Mouse (Mus musculus) thymus, postnatal 10 days (tissue): ENCODE measurements around the gene Nxn.

Experiments used
- DNase-seq, 2 experiments: peaks; one replicate each; pipeline ENCODE4 v3.0.0; 2021; ENCODE audit warnings: low spot score in 2 of 2

Gene Nxn

DNA sequence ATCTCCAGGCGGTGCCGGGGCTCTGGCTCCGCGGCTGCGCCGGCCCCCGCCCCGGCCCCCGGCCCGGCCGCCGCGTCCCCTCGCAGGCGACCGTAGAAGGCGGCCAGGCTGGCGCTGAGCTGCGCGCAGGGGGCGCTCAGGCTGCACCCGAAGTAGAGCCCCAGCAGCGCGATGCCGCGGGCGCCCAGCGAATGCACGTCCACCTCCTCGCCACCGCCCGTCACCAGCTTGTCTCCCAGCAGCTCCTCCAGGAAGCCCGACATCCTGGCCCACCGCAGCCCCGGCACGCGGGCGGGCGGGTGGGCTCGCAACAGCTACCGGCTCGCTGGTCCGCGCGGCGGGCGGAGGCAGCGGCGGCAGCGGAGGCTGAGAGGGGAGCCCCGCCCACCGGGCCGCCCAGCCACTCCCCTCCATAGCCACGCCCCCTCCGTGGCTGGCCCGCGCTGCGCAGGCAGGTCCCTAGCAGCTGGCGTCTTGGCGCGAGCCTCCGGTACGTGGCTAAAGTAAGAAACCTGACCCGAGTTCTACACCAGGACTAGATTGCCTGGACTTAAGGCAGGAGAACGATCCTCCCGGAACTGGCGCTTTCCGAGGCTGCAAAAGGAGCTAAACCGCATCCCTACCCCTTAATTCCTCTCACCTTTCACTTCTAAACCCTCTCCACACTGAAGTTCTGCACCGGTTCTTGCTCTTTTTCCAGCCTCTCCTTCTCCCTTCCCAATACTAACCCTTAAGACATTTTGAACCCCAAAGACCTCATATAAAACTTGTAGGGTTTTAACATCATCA lies at the start of gene Nxn:
TSS of gene Nxn (minus strand) at position 343 of the 789 bp plus-strand sequence.
- DNase-seq: peak; percentile 84 to 94

- no peak for DNase-seq
These were observed 47.3 kb upstream of the Nxn start for GRCm38 (mm10) chr11:76446251-76446650.

DNA sequence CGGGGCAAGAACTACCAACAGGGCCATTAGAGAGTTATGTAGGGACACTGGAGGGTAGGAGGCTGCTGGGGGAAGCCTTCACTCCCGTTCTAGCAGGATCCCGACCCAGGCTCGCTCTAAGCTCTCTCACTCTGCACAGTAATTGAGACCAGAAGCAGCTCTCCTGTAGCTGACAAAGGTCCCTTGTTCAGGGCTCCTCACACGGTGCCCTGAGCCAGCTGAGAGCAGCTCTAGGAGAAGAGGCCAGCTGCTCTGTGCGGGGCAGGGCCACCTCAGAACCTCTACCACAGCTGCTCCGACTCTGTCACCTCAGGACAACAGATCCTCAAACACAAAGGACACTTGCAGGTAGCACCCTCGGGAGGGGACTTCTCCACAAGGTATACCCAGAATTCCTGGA lies 46.5 kb upstream of the Nxn start:
- DNase-seq: no peak

DNA sequence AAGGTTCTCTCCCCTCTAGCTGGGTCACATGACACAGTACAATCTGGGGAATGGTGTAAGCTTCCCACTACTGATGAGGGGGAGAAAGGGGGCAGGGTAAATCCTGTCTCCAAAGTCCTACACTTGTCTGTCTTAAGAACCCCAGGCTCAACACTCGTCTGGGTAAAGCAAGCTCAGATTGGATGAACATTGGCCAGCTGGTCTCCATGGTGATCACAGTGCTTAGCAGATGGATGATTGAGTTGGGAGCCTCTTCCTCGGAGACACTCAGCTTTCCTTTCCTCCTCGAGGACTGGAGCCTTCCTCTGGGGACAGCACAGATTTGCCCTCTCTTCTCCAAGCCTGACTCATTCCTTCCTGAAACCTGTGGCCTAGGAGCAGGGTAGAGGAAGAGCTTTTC lies 40.7 kb upstream of the Nxn start:
- no peak for DNase-seq

DNA sequence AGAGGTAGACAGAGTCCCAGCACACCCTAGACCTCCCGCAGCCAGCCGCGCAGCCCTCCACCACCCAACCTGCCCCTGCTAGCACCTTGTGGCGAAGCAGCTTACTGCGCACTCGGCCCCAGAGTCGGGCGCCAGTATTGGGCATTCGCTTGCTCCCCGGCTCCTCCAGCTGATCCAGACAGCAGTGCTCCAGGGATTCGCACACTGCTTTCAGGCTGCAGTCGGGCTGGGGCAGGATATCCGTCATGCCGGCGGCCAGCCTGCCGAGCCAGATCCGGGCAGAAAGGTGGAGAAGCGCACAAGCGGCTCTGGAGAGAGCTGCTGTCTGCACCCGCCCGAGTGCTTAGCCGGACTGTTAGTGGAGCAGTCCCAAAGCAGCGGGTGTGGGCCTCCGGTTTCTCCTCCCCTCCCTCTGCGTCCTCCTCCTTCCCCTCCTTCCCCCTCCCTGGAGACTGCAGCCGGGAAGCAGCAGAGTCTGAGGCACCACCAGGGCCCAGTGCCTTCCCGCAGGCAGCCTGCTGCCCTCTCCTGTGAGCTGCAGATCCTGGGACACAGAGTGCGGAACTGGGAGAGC lies 38.0 kb upstream of the Nxn start:
- DNase-seq: no peak

DNA sequence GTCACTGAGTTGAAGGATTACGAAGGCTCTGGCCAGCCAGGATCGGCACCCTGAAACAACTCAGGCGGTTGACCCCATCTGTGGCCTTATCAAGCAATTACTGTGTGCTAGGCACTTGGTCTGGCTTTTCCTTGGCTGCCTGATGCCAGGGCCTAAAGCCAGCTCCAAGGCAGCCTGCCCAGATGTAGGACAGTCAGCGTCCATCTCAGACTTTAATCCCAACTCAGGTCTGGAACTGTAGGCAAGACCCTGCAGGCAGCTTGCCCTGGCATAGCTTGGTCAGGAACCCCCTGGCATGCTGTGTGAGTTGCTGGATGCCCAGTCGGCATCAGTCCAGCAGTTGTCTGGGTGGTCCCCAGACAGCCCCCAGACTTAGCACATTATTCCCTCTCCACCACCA lies 37.1 kb upstream of the Nxn start:
- no peak for DNase-seq

- no peak for DNase-seq
These were observed 31.2 kb upstream of the Nxn start for GRCm38 (mm10) chr11:76429966-76430631.

GRCm38 (mm10) chr11:76429556-76429955 lies 30.6 kb upstream of the Nxn start:
- no peak for DNase-seq

GRCm38 (mm10) chr11:76429046-76429445 lies 30.1 kb upstream of the Nxn start:
- peak; percentile 64 to 78 for DNase-seq

- DNase-seq: no peak
These were observed 28.8 kb upstream of the Nxn start for GRCm38 (mm10) chr11:76427781-76428180.

GRCm38 (mm10) chr11:76425749-76426148 lies 26.8 kb upstream of the Nxn start:
- no peak for DNase-seq

DNA sequence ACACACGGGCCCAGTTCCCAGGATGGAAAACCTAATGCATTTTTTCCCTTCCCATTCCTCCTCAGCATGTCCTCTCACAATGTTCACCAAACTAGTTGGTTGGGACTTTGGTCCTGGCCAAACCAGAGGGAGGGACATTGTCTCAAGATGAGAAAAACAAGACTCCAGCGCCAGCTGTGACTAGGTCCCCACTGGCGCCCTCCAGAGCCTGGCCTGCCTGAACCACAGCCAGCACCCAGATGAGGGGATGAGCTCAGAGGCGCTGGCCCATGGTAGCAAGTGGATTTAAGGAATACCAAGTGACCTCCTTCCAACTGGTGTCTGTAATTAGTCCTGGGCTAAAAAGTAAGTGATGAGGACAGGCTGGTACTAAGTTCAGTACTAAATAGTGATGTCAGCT lies 22.0 kb upstream of the Nxn start:
- no peak for DNase-seq

- DNase-seq: peak in 1 of 2 experiments; percentile 41
These were observed 20.2 kb upstream of the Nxn start for GRCm38 (mm10) chr11:76419179-76419578.

GRCm38 (mm10) chr11:76418423-76418822 lies 19.5 kb upstream of the Nxn start:
- DNase-seq: no peak

DNA sequence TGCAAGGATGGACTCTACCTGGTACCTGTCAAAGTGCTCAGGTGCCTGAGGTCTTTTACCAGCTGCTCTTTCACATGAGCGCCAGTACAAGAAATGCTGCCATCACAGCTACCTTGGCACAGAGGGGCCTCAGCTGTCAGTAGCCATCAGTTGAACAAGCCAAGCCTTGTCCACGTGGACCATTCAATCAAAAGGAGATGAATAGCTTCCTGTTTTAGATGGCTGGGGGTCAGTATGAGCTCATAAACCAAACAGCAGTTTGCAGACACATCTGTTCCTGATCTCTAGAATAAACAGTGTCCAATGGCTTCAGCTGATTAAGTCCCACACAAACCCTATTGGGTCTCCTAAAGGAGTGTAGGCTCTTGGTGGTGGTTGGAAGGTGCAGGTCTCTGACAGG lies 17.0 kb upstream of the Nxn start:
- DNase-seq: no peak

- no peak for DNase-seq
These were observed 16.1 kb upstream of the Nxn start for GRCm38 (mm10) chr11:76415001-76415400.

- no peak for DNase-seq
These were observed 14.3 kb upstream of the Nxn start for GRCm38 (mm10) chr11:76413202-76413601.

DNA sequence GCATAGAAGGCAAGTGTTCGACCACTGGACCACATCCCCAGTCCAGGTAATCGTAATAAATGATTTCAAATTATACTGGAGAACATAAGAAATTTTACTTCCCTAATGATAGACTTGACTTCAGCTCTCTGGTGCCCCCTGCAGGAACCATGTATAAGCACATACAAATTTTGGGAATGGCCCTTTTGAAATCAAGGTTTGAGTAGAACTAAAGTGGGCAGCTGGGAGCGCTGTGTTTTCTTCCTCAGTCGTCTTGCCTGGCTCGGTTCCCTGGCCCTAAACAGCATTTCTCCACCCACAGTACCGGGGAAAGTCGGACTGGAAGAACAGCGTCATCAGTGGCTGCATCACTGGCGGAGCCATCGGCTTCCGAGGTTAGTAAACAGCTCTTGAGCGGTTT lies 11.9 kb upstream of the Nxn start:
- DNase-seq: peak in 1 of 2 experiments; percentile 66

DNA sequence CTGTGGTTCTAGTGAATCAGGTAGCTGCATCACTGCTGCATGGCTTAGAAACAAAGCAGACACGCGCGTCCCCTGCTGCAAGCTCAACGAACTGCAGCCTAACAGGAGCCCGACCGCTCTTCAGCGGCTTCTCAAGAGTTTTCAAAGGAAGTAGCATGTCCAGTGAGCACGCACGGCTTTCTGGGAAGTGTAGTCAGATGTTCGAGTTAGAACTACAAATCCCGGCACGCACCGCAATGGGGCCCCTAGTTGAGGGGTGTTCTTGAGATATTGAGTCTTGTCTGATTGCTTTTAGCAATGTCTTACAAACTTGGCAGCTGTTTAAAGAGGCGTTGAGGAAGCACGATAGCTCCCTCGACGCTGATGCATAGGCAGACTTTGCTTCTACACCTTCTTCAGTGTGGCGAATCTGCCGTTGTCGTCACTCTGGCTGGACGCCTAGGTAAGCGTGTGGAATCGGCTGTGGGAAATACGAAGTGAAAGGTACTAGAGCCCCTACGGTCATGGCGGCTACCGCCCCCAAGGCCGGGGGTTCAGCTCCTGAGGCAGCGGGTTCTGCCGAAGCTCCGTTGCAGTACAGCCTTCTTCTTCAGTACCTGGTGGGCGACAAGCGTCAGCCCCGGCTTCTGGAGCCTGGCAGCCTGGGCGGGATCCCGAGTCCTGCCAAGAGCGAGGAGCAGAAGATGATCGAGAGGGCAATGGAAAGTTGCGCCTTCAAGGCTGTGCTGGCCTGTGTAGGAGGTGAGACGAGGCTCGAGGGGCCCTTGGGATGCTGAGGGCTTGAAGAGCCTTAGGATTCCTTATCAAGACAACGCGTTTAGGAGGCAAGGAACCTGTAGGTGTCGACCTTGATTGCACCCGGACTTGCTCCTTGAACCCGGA lies 8.0 kb upstream of the Nxn start, which contains the start of gene Timm22:
TSS of gene Timm22 (plus strand) at position 251 of the 882 bp plus-strand sequence.
- DNase-seq: peak; percentile 92 to 98

GRCm38 (mm10) chr11:76405626-76406264 lies 6.8 kb upstream of the Nxn start:
- peak in 1 of 2 experiments; percentile 25 for DNase-seq

DNA sequence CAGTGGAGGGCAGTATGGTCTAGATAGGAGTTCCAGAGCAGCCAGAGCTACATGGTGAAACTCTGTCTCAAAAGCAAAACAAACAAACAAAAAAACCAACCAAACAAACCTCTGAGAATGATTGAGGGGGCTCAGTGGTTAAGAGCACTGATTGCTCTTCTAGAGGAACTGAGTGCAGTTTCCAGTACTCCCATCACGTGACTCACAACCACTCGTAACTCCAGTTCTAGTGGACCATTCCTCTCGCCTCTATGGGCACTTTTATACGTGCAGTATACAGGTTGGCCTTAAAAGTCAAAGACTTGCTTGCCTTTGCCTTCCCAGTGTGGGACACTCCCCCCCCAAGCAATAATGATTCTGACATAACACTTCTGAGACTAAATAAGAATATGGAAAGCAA lies 6.2 kb upstream of the Nxn start:
- DNase-seq: no peak
